Mouse (Mus musculus): ENCODE measurements at regions not wholly inside any gene's neighbourhood (a gene's known extent, or its start where the extent isn't known, plus 50 kb on each side); places are given as distances from the start of the nearest gene placed in this dataset.

DNA sequence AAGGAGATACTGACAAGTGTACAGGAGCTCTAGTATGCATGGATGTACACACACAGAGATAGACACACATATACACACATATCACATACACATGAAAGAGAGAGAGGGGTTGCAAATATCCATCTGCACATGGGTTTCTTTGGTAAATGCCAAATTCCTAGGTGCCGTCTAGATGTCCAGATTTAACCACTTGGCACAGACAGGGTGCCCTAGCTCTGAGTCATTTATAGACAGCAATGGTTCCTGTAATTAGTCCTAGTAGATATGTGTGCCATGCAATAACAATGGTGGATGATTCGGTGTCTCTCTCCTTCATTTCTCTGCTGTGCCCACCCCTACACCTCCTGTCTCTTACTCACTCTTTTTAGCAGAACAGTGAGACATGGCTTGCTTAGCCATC is 389.7 kb downstream of the Cd83 start:
- in situ Hi-C loops (cut with MboI, MseI) = no loop called here

DNA sequence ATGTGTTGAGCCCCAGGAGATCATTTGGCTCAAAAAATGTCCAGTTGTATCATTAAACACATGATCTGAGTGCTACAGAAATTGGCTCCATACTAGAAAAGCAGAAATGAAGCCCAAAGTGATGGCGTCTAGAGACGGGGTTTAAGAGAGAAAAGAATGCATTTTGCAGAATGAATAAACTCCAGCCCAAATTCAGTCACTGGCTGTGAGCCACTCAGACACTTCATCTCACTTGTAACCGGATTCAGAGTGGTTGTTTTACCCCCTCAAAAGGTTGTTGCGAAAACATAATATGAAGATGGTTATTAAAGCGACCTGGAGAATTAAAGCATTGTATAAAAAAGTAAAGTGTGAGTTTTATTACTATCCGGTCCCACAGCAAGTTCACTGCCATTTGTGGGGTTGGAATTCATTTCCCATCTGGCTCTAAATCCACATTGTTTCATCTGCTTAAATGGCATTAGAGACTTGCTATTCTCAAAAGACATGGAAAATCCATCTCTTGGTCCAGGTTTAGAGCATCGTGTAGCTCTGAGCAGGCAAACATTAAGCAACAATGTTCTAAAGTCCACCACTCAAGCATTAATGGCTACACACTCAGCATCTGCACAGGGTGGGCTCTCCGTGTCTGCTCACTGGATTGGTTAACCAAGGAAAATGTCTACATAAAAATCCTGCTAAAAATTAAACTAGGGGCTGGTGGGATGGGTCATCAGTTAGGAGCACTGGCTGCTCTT is 390.9 kb downstream of the Cd83 start:
- in situ Hi-C loops (cut with MboI, MseI) = no loop called here

DNA sequence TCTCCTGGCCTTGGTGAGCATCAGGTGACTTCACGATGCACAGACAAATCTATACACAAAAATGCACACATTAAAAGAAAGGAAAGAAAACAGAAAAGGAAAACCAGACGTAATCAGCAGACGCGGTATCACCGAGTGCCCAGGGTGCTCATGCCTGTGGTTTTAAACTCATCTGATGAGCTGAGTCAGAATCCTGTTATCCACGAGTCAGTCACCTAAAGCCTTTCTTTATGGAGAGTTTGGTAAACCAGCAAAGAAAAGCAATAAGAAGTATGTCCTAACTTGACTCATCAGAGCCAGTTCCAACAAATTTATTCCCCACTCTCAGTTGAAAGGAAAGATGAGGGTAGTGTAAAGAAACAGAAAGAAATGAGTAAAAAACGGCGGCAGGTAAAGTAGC is 391.5 kb downstream of the Cd83 start:
- in situ Hi-C loops (cut with MboI, MseI) = no loop called here

DNA sequence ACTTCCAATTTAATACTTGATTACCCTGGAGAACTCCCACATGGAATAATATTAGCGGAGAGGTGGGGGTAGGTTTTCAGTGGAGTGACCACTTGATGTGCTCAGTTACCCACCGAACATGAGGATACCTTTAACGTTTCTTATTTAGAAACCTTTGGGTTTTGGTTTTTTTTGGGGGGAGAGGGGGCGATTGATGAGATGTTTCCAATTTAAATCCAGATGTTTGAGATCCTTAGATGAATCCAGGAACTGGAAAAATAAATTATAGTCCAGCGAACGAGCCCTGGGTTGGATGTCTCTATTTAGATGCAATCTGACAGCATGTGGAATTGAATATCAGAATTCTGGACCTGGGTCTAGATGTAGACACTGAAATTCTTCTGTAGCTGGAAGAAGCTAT is 393.4 kb downstream of the Cd83 start:
- in situ Hi-C loops (cut with MboI, MseI) = no loop called here

DNA sequence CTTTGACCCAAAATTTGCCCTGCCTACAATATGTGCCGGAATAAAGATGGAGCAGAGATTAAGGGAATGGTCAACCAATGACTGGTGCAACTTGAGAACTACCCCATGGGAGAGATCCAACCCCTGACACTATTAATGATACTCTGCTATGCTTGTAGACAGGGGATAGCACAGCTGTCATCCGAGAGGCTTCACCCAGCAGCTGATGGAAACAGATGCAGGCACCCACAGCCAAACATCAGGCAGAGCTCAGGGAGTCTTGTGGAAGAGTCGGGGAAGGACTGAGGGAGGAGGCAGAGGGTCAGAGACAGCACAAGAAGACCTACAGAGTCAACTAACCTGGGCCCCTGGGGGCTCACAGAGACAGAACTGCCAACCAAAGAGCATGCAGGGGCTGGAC is 395.8 kb downstream of the Cd83 start:
- in situ Hi-C loops (cut with MboI, MseI) = no loop called here

DNA sequence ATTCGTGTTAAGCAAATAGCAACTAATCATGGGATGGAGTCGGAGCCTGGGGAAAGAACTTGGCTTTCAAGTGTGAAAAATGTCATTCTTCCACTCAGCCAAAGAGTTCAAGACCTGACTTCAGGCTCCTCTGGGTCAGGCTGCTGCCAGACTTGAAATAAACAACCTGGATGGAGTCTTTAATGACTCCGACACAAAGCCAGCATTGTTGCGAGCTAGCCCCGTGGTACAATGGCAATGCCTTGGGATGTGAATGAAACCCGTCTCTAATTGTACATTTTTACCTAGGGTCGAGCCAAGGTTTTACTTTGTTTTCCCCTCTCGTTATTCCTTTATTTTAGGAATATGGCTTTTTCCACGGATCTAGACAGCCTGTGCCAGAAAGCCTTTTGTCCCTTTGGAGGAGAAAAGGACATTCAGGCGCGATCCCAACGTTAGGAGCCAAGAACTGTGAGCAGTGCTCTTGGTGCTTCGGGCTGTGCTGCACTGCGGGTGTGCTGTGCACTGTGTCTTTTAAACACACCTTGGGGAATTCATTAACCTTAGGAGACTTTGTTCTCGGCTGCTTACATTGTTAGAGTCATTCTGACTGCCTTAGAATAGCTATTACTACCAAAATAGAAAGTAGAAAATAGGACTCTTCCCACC is 398.1 kb downstream of the Cd83 start:
- in situ Hi-C loops (cut with MboI, MseI) = no loop called here

DNA sequence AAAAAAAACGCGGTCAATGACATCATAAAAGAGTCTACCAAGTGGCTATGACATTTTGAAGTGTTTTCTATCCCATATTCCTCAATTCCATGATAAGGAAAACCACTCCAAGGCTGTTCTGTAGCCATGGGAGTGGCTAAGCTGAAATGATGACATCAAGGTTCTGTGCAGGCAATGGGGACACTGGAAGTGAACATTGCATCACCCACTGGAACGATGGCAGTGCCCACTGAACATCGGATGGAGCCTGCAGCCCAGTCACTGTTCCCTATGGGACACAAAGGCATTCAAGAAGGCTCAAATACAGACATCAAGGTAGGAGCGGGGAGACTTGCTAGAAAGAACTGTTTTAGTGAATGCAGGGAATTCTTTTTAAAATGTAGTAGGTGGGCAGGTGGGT is 410.8 kb downstream of the Cd83 start:
- in situ Hi-C loops (cut with MboI, MseI) = loop anchor here (10.0 kb wide), 1 partner anchor 1599 kb away; no protein-coding TSS in a partner anchor

DNA sequence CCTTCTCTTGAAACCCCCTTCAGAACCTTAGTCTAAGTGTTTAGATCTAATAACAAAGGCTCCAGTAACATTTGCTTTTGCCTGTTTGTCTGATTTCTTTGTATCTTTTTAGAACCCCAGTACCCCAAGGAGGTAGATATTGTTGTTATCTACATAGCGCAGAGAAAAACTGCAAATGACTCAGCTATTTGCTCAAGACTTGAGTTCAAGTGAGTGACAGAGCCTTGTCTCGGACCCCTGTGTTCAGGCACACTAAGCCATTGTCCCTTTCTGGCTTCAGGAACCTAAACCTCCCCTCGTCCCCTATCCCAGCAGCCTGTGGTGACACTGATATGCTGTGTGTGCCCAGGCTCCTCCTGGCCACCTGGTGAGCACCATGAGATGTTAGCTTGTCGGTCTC is 421.5 kb downstream of the Cd83 start:
- in situ Hi-C loops (cut with MboI, MseI) = no loop called here

DNA sequence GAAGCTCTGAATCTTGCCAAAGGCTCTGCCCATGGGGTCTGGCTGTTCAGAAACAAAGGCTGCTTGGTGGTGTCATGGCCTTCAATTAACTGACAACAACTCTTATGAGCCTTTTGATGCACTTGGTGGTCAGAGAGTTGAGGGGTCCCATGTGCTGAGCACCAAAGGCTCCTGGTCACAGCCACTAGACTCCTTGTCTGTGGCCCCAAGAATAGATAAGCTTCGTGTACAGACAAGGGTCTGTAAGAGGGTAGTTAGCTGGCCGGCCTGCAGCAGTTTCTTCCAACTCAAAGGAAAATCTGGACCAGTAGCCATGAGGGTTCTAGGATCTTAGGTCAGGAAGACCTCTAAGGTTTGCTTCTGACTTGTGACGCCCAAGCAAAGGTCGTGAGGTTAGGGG is 421.9 kb downstream of the Cd83 start:
- in situ Hi-C loops (cut with MboI, MseI) = no loop called here

DNA sequence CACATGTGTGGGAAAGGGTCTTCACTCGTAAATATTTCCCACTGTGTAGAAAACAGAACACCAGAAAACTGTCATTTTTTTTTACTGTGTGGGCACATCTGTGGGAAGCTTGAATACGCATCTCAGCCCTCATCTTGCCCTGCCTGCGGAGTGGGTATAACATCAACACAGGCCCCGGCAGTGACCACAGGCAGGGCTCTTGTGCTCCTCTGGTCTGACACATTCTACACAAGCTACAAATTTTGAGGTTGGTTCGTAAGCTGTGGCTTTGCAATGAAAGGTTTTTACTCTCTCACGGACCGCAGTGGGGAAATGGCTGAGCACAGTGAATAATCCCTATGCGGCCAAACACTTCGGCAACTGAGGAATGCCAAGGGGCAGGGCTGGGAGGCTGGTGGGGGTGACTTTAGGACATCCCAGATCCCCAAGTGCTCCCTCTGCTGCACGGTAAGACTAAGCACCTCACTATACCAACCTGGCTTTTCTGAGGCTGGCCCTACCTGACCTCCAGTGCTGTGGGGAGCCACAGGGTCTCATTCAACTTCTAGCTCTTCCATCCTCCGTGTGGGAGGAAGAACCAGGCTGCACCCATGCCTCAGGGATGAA is 422.9 kb downstream of the Cd83 start:
- in situ Hi-C loops (cut with MboI, MseI) = no loop called here

DNA sequence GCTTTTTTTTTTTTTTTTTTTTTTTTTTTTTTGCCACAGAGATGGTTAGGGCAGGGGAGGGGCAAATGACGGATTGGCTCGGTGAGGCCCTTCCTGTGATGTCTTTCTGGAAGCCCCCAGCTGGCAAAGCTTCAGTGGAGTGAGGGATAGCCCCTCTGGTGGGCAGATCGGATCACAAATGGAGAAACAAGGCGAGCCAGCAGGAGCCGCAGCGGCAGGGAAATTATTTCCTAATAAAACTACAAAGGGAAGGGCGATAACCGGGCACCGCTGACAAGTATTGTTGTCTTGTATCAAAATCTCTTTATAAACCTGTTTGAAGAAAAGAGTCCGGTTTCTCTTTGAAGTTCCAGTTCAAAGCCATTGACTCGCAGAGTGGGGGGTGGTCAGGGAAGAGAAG is 424.5 kb downstream of the Cd83 start:
- in situ Hi-C loops (cut with MboI, MseI) = no loop called here

DNA sequence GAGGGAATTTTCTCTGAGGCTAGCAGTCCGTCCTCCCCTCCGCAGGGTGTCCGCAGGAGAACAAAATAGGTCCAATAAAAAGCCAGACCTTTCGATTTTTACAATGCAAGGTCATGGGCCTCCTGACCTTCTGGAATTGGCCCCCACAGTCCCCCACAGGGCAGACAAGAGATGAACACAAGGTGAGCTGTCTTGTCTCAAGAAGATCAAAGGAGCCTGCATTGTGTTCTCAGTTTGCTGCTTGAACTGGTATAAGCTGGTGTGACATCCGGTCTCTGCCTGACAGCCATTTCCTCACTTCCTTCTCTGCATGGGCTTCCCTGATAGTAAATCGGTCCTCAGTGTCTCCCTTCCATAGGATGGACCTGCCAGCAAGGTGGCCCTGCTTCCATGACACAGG is 425.5 kb downstream of the Cd83 start:
- in situ Hi-C loops (cut with MboI, MseI) = no loop called here

DNA sequence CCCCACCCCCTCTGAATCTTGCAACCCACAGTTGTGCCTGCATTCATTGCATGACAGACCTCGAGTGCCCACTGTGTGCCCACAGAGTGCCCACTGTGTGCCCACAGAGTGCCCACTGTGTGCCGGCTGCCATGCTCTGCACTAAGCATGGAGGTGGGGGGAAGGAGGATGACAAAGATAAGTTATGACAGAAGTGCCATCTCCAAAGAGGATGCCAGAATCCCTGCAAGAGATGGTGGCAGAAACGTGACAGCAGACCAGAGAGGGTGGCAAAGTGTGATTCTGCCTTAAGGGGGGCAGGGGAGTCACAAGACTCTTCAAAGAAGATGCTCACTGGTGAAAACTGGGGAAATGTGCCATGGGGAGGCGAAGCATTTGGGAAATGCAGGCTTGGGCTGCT is 427.8 kb downstream of the Cd83 start:
- in situ Hi-C loops (cut with MboI, MseI) = no loop called here

DNA sequence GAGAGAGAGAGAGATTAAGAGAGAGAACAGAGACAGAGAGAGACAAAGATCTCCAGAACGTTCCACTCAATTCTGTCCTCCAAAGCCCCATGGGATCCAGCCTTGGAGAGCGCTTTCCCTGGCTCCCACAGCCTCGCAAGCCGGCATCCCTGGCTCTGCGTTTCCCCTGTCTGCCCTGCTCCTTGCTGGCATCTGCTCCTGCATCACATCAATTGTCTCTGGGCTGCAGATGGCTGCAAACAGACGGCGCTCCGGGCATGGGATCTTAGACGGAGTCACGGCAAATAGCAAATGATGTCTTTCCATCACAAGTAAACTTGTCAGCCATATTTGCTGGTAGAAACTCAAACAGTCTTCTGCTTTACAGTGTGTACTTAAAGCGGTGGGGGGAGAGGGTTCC is 428.4 kb downstream of the Cd83 start:
- in situ Hi-C loops (cut with MboI, MseI) = no loop called here

DNA sequence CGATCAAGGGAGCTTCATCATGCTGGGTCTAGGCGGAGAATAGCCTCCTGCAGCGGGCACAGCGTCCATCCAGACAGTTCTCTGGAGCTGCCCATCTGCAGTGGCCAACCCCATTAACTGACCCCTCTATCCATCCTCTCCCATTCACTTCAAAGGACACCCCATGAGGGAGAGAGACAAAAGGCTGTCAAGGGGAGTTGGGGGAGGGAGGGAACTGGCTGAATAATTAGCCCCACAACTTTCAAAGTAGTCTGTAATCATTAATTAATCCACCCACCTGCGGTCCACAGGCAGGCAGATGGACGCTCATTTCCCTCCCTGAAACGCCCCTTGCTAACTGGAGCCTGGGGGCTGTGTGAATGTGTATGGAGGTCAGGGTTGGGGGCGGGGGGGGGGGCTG is 433.7 kb downstream of the Cd83 start:
- in situ Hi-C loops (cut with MboI, MseI) = loop anchor here (5.0 kb wide), 1 partner anchor 91 kb away; no protein-coding TSS in a partner anchor

DNA sequence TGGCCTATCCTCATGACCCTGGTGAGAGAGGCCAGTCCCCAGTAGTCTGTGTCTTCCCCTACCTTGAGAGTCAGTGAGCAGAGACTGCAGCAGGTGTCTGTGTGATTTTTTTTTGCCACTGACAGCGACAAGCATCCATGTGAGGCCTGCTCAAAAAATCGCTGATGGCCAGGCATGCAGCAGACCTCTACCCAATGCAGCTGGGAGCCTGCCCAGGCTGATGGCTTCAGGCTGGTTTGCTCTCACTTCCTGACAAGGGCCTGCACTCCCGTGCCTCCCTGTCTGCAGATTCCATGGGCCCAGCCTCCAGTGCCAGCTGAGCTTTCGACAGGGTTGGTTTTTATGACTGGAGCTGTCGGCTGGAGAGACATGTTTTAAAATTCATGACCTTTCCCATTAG is 437.1 kb downstream of the Cd83 start:
- in situ Hi-C loops (cut with MboI, MseI) = no loop called here

DNA sequence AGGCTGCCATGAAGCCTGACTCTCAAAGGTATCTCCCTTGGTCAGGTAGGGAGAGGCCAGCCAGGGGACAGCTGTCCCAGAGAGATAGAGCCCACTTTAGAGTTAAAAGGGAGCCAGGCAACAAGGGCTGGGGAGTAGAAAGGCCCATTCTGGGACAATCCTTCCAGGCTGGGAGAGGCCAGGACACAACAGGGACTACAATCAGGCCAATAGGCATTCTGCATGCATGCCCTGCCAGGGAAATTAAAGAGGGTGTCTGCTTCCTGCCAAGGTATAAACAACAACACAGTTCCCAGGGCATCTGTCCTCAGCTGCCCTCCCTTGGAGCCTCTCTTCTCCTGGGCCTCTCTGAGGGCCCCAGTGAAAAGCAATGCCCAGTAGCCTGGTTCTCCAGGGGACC is 437.8 kb downstream of the Cd83 start:
- in situ Hi-C loops (cut with MboI, MseI) = no loop called here

DNA sequence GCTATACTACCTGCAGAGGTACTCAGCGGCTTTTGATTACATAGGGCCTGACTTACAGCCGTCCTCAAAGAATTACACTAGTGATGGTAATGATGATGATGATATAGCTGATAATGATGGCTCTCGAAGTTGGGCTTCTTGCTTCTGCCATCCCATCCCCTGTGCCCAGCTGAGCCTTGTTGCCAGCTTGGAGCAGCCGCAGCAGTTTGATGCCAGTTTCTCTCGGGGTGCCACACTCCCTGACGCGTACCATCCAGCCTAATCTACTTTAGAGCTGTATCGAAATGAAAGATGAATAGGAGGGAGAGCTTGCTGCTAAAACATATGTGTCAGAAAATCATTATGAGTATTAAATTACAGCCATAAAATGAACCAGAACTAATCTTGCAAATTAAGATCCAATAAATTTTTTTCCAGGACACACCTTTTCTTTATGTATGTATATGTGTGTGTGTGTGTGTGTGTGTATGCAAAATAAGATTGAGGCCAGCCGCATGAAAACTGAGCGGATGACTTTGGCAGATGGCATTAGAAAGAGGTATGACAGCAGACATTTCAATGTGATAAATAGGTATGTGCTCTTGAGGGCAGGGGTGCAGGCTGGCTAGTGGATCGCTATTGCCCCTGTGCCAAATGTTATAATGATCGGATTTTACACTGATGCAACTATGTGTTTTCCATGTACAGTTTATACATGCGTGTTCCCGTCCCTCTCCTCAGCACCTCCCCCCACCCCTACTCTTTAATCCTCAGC is 443.3 kb downstream of the Cd83 start:
- in situ Hi-C loops (cut with MboI, MseI) = no loop called here

DNA sequence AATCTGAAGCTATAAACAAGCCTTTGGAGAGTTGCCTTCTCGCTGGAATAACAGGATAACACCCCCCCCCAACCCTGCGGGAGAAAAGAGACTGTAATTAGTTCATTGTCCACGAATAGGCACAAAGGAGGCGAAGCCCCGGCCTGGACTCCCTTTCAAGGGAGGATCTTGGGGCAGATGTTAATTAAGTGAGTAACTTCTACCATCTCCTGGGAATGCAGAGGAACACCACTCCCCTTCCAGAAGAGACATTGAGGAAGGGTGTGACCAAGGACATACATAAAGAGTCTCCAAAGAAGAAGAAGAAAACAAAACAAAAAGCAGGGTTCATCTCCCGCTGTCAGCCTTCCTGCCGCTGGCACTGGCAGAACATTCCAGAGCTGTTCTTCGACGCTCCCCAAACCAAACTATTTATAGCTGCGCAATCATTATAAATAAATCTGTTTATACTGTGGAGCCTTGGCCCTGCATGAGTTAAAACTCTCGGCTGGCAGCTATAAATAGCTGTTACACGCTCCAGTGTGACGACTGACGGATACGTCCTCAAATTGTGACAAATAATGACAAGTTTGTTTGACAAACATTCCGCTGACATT is 444.1 kb downstream of the Cd83 start:
- in situ Hi-C loops (cut with MboI, MseI) = no loop called here

DNA sequence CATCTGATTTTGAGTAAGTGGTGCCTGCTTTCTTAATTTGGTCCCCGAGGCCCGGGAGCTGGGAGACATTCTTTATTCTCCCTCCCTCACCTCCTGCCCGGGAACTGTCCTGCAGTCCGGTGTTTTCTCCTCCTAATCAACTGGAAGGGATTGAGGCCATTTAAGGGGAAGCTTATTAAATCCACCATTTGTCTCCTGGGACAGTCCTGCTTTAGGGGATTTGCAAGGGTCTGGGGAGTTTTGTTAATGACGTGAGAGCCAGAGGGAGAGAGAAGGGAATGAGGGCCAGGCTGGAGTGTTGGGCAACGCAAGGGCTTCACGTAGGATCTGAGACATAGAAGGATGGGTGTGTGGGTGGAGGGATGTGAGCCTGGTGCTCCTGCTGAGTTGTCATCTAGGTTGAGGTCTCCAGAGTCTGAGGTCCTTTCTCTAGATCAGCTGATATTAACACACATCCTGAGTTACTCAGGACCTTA is 444.6 kb downstream of the Cd83 start:
- in situ Hi-C loops (cut with MboI, MseI) = no loop called here

DNA sequence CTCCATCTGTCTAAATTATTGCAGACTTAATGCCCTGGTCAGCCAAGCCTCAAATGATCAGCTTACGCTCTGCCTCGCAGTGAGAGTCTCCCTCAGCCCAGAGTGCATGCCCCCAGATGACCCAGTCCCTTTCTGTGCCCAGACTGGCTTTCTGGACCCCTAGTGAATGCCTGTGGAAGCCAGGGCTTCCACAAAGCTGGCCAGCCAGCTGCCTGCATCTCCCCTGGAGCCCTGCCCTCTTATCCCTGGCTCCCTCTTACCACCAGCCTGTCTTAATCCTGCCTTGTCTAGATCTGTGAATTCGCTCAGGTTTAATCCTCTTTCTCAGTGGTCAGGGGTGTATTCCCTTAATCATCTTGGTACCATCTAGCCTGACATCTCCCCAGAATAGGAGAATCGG is 446.8 kb downstream of the Cd83 start:
- in situ Hi-C loops (cut with MboI, MseI) = no loop called here
